Mouse (Mus musculus) mesoderm, embryonic 11.5 days (tissue): Measurements from ENCODE around the gene Fam178b.
"Not testable (repeated sequence)": the region's sequence is repeated elsewhere in the genome, so short reads cannot be mapped to it uniquely, and the experiment has no call there.

ENCODE experiments used
- DNase-seq: peaks from one replicate; pipeline ENCODE4 v3.0.0-alpha.2; 2012; ENCODE audit warnings: low read depth, low spot score

The Fam178b gene

GRCm38 (mm10) chr1:36630053-36630739, 52.8 kb downstream of the Fam178b start:
- DNase-seq: no peak

- no peak for DNase-seq
These were observed 54.4 kb downstream of the Fam178b start for GRCm38 (mm10) chr1:36628585-36628984.

- no peak for DNase-seq
These were observed 57.5 kb downstream of the Fam178b start for GRCm38 (mm10) chr1:36625442-36625841.

GRCm38 (mm10) chr1:36615958-36616357, 67.0 kb downstream of the Fam178b start:
- DNase-seq: not testable (repeated sequence)

GRCm38 (mm10) chr1:36615188-36615587, 67.8 kb downstream of the Fam178b start:
- no peak for DNase-seq

GRCm38 (mm10) chr1:36614584-36614983, 68.4 kb downstream of the Fam178b start:
- DNase-seq: no peak

- DNase-seq: no peak
These were observed 69.5 kb downstream of the Fam178b start for GRCm38 (mm10) chr1:36613374-36613895.

GRCm38 (mm10) chr1:36612362-36612761, 70.6 kb downstream of the Fam178b start:
- DNase-seq: no peak

GRCm38 (mm10) chr1:36611449-36612123, 71.4 kb downstream of the Fam178b start:
- no peak for DNase-seq

- no peak for DNase-seq
These were observed 74.8 kb downstream of the Fam178b start for GRCm38 (mm10) chr1:36608211-36608610.

- no peak for DNase-seq
These were observed 76.0 kb downstream of the Fam178b start for GRCm38 (mm10) chr1:36606951-36607350.

GRCm38 (mm10) chr1:36604254-36605156, 78.5 kb downstream of the Fam178b start:
- no peak for DNase-seq

- DNase-seq: no peak
These were observed 79.6 kb downstream of the Fam178b start for GRCm38 (mm10) chr1:36603361-36603760.

GRCm38 (mm10) chr1:36602271-36602670, 80.7 kb downstream of the Fam178b start:
- no peak for DNase-seq

GRCm38 (mm10) chr1:36598411-36598810, 84.6 kb downstream of the Fam178b start:
- no peak for DNase-seq

GRCm38 (mm10) chr1:36596114-36596513, 86.9 kb downstream of the Fam178b start:
- DNase-seq: peak; percentile 51

GRCm38 (mm10) chr1:36595167-36595931, 87.6 kb downstream of the Fam178b start:
- no peak for DNase-seq

GRCm38 (mm10) chr1:36593099-36593498, 89.9 kb downstream of the Fam178b start:
- DNase-seq: no peak

- DNase-seq: no peak
These were observed 91.6 kb downstream of the Fam178b start for GRCm38 (mm10) chr1:36591408-36591807.

GRCm38 (mm10) chr1:36590664-36591063, 92.3 kb downstream of the Fam178b start:
- no peak for DNase-seq

- DNase-seq: no peak
These were observed 93.5 kb downstream of the Fam178b start for GRCm38 (mm10) chr1:36589486-36589885.
